Mouse (Mus musculus): ENCODE measurements around the gene Tapt1.

DNA sequence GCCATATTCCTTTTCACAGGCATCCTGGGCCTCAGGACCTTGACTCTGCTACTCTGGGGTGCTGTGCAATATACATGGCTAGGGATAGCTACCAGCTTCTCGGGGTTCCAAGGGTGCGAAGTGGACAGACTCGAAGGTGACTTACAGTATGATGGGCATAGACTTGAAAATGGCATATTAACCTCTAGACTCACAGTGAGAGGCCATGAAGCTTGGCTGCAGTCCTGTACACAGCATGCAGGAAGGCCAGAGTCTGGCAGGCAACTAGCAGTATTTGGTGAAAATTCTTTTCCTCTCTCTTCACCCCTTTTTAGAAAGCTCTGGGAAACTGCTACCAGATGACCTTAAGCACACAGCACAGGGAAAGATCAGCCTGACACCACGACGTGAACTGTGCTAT, 52.4 kb downstream of the Tapt1 start:
- TF ChIP-seq CTCF (IDR thresholded peaks at IDR 0.05; ENCODE audit: low read depth, low read length): no peak
- TF ChIP-seq POLR2AphosphoS5 (IDR thresholded peaks at IDR 0.05; ENCODE audit: insufficient replicate concordance, low read depth, low read length): no peak

All from G1E (cell line).